Mouse (Mus musculus): ENCODE data around the gene Slamf9. TPM values are rescaled to one million over a fixed set of nuclear protein-coding genes. Genes with fewer than 3 reads are reported as not detected.

Gene Slamf9
- polyA plus RNA-seq, 1 experiment from 2014 or later: 1.5 TPM

GRCm38 (mm10) chr1:172489585-172490250 is 14.6 kb downstream of the Slamf9 start:
- no peaks in the 10 kb centered on the region for H3K9me3 ChIP-seq (ENCODE audit: control insufficient read depth, low read length)
- no peak overlapping the region for H3K27ac ChIP-seq (replicated peaks in 1 of 2; ENCODE audit: control insufficient read depth in 1 of 2, insufficient read depth in 1 of 2, low read depth in 2 of 2, low read length in 2 of 2)
- no peaks in the 10 kb centered on the region; a peak in 2 of 4 replicates for H3K4me1 ChIP-seq (ENCODE audit: control insufficient read depth in 2 of 2, insufficient read depth in 2 of 2, low read length in 2 of 2)
- H3K9ac ChIP-seq (ENCODE audit: low read length): peak overlapping the region; percentile 38; the same call in 1 of the 2 replicates
- peak overlapping the region; percentile 65 for H3K4me2 ChIP-seq (ENCODE audit: low read length)
- 55% methylated on average over 12 of the region's 12 CpGs for WGBS
- peak overlapping the region in 1 of 2 experiments; percentile 28; a peak in 2 of 4 replicates for H3K4me3 ChIP-seq (ENCODE audit: control insufficient read depth in 1 of 2, insufficient read depth in 1 of 2, low read depth in 1 of 2, low read length in 2 of 2)
- no peaks in the 10 kb centered on the region for H3K27me3 ChIP-seq (ENCODE audit: control insufficient read depth, insufficient read depth, low read length)
- ATAC-seq (ENCODE audit: insufficient number of reproducible peaks, insufficient read depth, low FRiP score, low read depth): no peak
- no peaks in the 10 kb centered on the region for H3K36me3 ChIP-seq (ENCODE audit: control insufficient read depth, insufficient read depth, low read length)

GRCm38 (mm10) chr1:172490261-172490661 is 15.1 kb downstream of the Slamf9 start:
- Histone ChIP-seq H3K27me3 (ENCODE audit: control insufficient read depth, insufficient read depth, low read length) (no peaks in the 10 kb centered on the region), H3K9me3 (ENCODE audit: control insufficient read depth, low read length) (no peaks in the 10 kb centered on the region), H3K27ac (replicated peaks in 1 of 2; ENCODE audit: control insufficient read depth in 1 of 2, insufficient read depth in 1 of 2, low read depth in 2 of 2, low read length in 2 of 2) (no peak overlapping the region), H3K9ac (ENCODE audit: low read length) (peak overlapping the region; percentile 38; the same call in 1 of the 2 replicates), H3K36me3 (ENCODE audit: control insufficient read depth, insufficient read depth, low read length) (no peaks in the 10 kb centered on the region), H3K4me2 (ENCODE audit: low read length) (peak overlapping the region; percentile 65), H3K4me3 (ENCODE audit: control insufficient read depth in 1 of 2, insufficient read depth in 1 of 2, low read depth in 1 of 2, low read length in 2 of 2) (peak overlapping the region; percentile 26 to 28), H3K4me1 (ENCODE audit: control insufficient read depth in 2 of 2, insufficient read depth in 2 of 2, low read length in 2 of 2) (no peaks in the 10 kb centered on the region; a peak in 2 of 4 replicates)
- 4% methylated on average over 10 of the region's 10 CpGs for WGBS
- ATAC-seq (ENCODE audit: insufficient number of reproducible peaks, insufficient read depth, low FRiP score, low read depth): no peak

GRCm38 (mm10) chr1:172492047-172492446 is 16.9 kb downstream of the Slamf9 start:
- Histone ChIP-seq H3K27ac (replicated peaks in 1 of 2; ENCODE audit: control insufficient read depth in 1 of 2, insufficient read depth in 1 of 2, low read depth in 2 of 2, low read length in 2 of 2) (no peak overlapping the region), H3K36me3 (ENCODE audit: control insufficient read depth, insufficient read depth, low read length) (no peaks in the 10 kb centered on the region), H3K4me2 (ENCODE audit: low read length) (no peak overlapping the region), H3K4me1 (ENCODE audit: control insufficient read depth in 2 of 2, insufficient read depth in 2 of 2, low read length in 2 of 2) (no peaks in the 10 kb centered on the region; a peak in 2 of 4 replicates), H3K4me3 (ENCODE audit: control insufficient read depth in 1 of 2, insufficient read depth in 1 of 2, low read depth in 1 of 2, low read length in 2 of 2) (no peak overlapping the region), H3K9me3 (ENCODE audit: control insufficient read depth, low read length) (no peaks in the 10 kb centered on the region), H3K27me3 (ENCODE audit: control insufficient read depth, insufficient read depth, low read length) (no peaks in the 10 kb centered on the region), H3K9ac (ENCODE audit: low read length) (no peak overlapping the region)
- WGBS: 81% methylated on average over 8 of the region's 8 CpGs
- ATAC-seq (ENCODE audit: insufficient number of reproducible peaks, insufficient read depth, low FRiP score, low read depth): no peak

- H3K4me2 ChIP-seq (ENCODE audit: low read length): no peak overlapping the region
- no peaks in the 10 kb centered on the region; a peak in 2 of 4 replicates for H3K4me1 ChIP-seq (ENCODE audit: control insufficient read depth in 2 of 2, insufficient read depth in 2 of 2, low read length in 2 of 2)
- no peak overlapping the region for H3K27ac ChIP-seq (replicated peaks in 1 of 2; ENCODE audit: control insufficient read depth in 1 of 2, insufficient read depth in 1 of 2, low read depth in 2 of 2, low read length in 2 of 2)
- H3K27me3 ChIP-seq (ENCODE audit: control insufficient read depth, insufficient read depth, low read length): no peaks in the 10 kb centered on the region
- no peak overlapping the region for H3K4me3 ChIP-seq (ENCODE audit: control insufficient read depth in 1 of 2, insufficient read depth in 1 of 2, low read depth in 1 of 2, low read length in 2 of 2)
- H3K9me3 ChIP-seq (ENCODE audit: control insufficient read depth, low read length): no peaks in the 10 kb centered on the region
- no peak for ATAC-seq (ENCODE audit: insufficient number of reproducible peaks, insufficient read depth, low FRiP score, low read depth)
- H3K9ac ChIP-seq (ENCODE audit: low read length): no peak overlapping the region
- no peaks in the 10 kb centered on the region for H3K36me3 ChIP-seq (ENCODE audit: control insufficient read depth, insufficient read depth, low read length)
- 41% methylated on average over 6 of the region's 6 CpGs for WGBS
Measured at GRCm38 (mm10) chr1:172493516-172493915, 18.4 kb downstream of the Slamf9 start.

GRCm38 (mm10) chr1:172496030-172496429 is 20.9 kb downstream of the Slamf9 start:
- Histone ChIP-seq H3K4me1 (ENCODE audit: control insufficient read depth in 2 of 2, insufficient read depth in 2 of 2, low read length in 2 of 2) (peaks cover 0 to 4% of the 10 kb centered on the region in 2 experiments; a peak in 1 of 4 replicates), H3K27me3 (ENCODE audit: control insufficient read depth, insufficient read depth, low read length) (no peaks in the 10 kb centered on the region), H3K36me3 (ENCODE audit: control insufficient read depth, insufficient read depth, low read length) (no peaks in the 10 kb centered on the region), H3K4me3 (ENCODE audit: control insufficient read depth in 1 of 2, insufficient read depth in 1 of 2, low read depth in 1 of 2, low read length in 2 of 2) (no peak overlapping the region), H3K9me3 (ENCODE audit: control insufficient read depth, low read length) (no peaks in the 10 kb centered on the region), H3K9ac (ENCODE audit: low read length) (no peak overlapping the region), H3K4me2 (ENCODE audit: low read length) (no peak overlapping the region), H3K27ac (replicated peaks in 1 of 2; ENCODE audit: control insufficient read depth in 1 of 2, insufficient read depth in 1 of 2, low read depth in 2 of 2, low read length in 2 of 2) (no peak overlapping the region)
- no peak for ATAC-seq (ENCODE audit: insufficient number of reproducible peaks, insufficient read depth, low FRiP score, low read depth)
- 80% methylated on average over 17 of the region's 17 CpGs for WGBS

GRCm38 (mm10) chr1:172497428-172497827 is 22.3 kb downstream of the Slamf9 start:
- H3K4me1 ChIP-seq (ENCODE audit: control insufficient read depth in 2 of 2, insufficient read depth in 2 of 2, low read length in 2 of 2): peaks cover 9 to 13% of the 10 kb centered on the region in 2 experiments; a peak in 3 of 4 replicates
- WGBS: 76% methylated on average over 10 of the region's 10 CpGs
- H3K27ac ChIP-seq (replicated peaks in 1 of 2; ENCODE audit: control insufficient read depth in 1 of 2, insufficient read depth in 1 of 2, low read depth in 2 of 2, low read length in 2 of 2): no peak overlapping the region
- H3K4me2 ChIP-seq (ENCODE audit: low read length): no peak overlapping the region
- no peak for ATAC-seq (ENCODE audit: insufficient number of reproducible peaks, insufficient read depth, low FRiP score, low read depth)
- H3K9ac ChIP-seq (ENCODE audit: low read length): no peak overlapping the region
- no peaks in the 10 kb centered on the region for H3K27me3 ChIP-seq (ENCODE audit: control insufficient read depth, insufficient read depth, low read length)
- no peaks in the 10 kb centered on the region for H3K9me3 ChIP-seq (ENCODE audit: control insufficient read depth, low read length)
- no peak overlapping the region for H3K4me3 ChIP-seq (ENCODE audit: control insufficient read depth in 1 of 2, insufficient read depth in 1 of 2, low read depth in 1 of 2, low read length in 2 of 2)
- H3K36me3 ChIP-seq (ENCODE audit: control insufficient read depth, insufficient read depth, low read length): no peaks in the 10 kb centered on the region

GRCm38 (mm10) chr1:172499765-172500441 is 24.7 kb downstream of the Slamf9 start, which contains the start of gene Tagln2:
Gene Tagln2 (plus strand): TSS chr1:172500047.
- H3K4me1 ChIP-seq (ENCODE audit: control insufficient read depth in 2 of 2, insufficient read depth in 2 of 2, low read length in 2 of 2): peaks cover 31% of the 10 kb centered on the region in 2 experiments
- H3K36me3 ChIP-seq (ENCODE audit: control insufficient read depth, insufficient read depth, low read length): peaks cover 2% of the 10 kb centered on the region
- peak within 1 kb of the TSS; percentile 73 to 90 for H3K4me3 ChIP-seq (ENCODE audit: control insufficient read depth in 1 of 2, insufficient read depth in 1 of 2, low read depth in 1 of 2, low read length in 2 of 2)
- peak within 1 kb of the TSS; percentile 87 to 89 for H3K27ac ChIP-seq (replicated peaks in 1 of 2; ENCODE audit: control insufficient read depth in 1 of 2, insufficient read depth in 1 of 2, low read depth in 2 of 2, low read length in 2 of 2)
- no peaks in the 10 kb centered on the region for H3K27me3 ChIP-seq (ENCODE audit: control insufficient read depth, insufficient read depth, low read length)
- peak within 1 kb of the TSS; percentile 90 for H3K9ac ChIP-seq (ENCODE audit: low read length)
- WGBS: 1% methylated on average over 30 of the region's 30 CpGs
- H3K4me2 ChIP-seq (ENCODE audit: low read length): peak within 1 kb of the TSS; percentile 69
- H3K9me3 ChIP-seq (ENCODE audit: control insufficient read depth, low read length): no peaks in the 10 kb centered on the region
- ATAC-seq (ENCODE audit: insufficient number of reproducible peaks, insufficient read depth, low FRiP score, low read depth): peak; percentile 66

Data from heart, embryonic 14.5 days (tissue).